Mouse (Mus musculus): ENCODE results near the gene Dgkg. TPM values are rescaled to one million over a fixed set of nuclear protein-coding genes. Genes with fewer than 3 reads are reported as not detected.

The Dgkg gene
- polyA plus RNA-seq, 1 experiment from 2014 or later: 4.5 TPM

- Histone ChIP-seq H3K27me3 (no peaks in the 10 kb centered on the region), H3K4me2 (no peak overlapping the region), H3K9me3 (no peaks in the 10 kb centered on the region), H3K4me3 (no peak overlapping the region), H3K9ac (no peak overlapping the region), H3K4me1 (replicated peaks) (0 out of 2 replicates have a peak, but pooled peaks cover 5% of the 10 kb centered on the region), H3K27ac (replicated peaks) (no peak overlapping the region), H3K36me3 (no peaks in the 10 kb centered on the region)
- whole genome bisulfite sequencing: 86% methylated on average over 9 of the region's 9 CpGs
- no peak for ATAC-seq (ENCODE audit: low FRiP score, low read depth)
Measured at GRCm38 (mm10) chr16:22531041-22531440, 126.0 kb downstream of the Dgkg start.

- H3K9ac ChIP-seq: no peak overlapping the region
- 0 out of 2 replicates have a peak, but pooled peaks cover 5% of the 10 kb centered on the region for H3K4me1 ChIP-seq (replicated peaks)
- no peak overlapping the region for H3K4me3 ChIP-seq
- no peak overlapping the region for H3K4me2 ChIP-seq
- no peak overlapping the region for H3K27ac ChIP-seq (replicated peaks)
- H3K9me3 ChIP-seq: no peaks in the 10 kb centered on the region
- ATAC-seq (ENCODE audit: low FRiP score, low read depth): no peak
- H3K36me3 ChIP-seq: no peaks in the 10 kb centered on the region
- 27% methylated on average over 5 of the region's 5 CpGs for WGBS
- H3K27me3 ChIP-seq: no peaks in the 10 kb centered on the region
Measured at GRCm38 (mm10) chr16:22527499-22527939, 129.5 kb downstream of the Dgkg start.

GRCm38 (mm10) chr16:22526386-22526785 is 130.6 kb downstream of the Dgkg start:
- no peak overlapping the region for H3K4me3 ChIP-seq
- no peaks in the 10 kb centered on the region for H3K27me3 ChIP-seq
- no peaks in the 10 kb centered on the region for H3K36me3 ChIP-seq
- no peak overlapping the region for H3K9ac ChIP-seq
- ATAC-seq (ENCODE audit: low FRiP score, low read depth): no peak
- H3K27ac ChIP-seq (replicated peaks): no peak overlapping the region
- no peak overlapping the region for H3K4me2 ChIP-seq
- 95% methylated on average over 4 of the region's 4 CpGs for WGBS
- H3K9me3 ChIP-seq: no peaks in the 10 kb centered on the region
- H3K4me1 ChIP-seq (replicated peaks): 0 out of 2 replicates have a peak, but pooled peaks cover 5% of the 10 kb centered on the region

GRCm38 (mm10) chr16:22517431-22518384 is 139.3 kb downstream of the Dgkg start:
- no peak overlapping the region for H3K9ac ChIP-seq
- H3K4me3 ChIP-seq: no peak overlapping the region
- no peak overlapping the region for H3K4me2 ChIP-seq
- no peaks in the 10 kb centered on the region for H3K27me3 ChIP-seq
- H3K27ac ChIP-seq (replicated peaks): 0 out of 2 replicates have a peak overlapping the region, but pooled peaks have one; percentile 35
- peak; percentile 89 for ATAC-seq (ENCODE audit: low FRiP score, low read depth)
- no peaks in the 10 kb centered on the region for H3K36me3 ChIP-seq
- H3K4me1 ChIP-seq (replicated peaks): peaks cover 10% of the 10 kb centered on the region
- 9% methylated on average over 20 of the region's 20 CpGs for WGBS
- no peaks in the 10 kb centered on the region for H3K9me3 ChIP-seq

- no peak overlapping the region for H3K4me2 ChIP-seq
- H3K27me3 ChIP-seq: no peaks in the 10 kb centered on the region
- no peaks in the 10 kb centered on the region for H3K9me3 ChIP-seq
- ATAC-seq (ENCODE audit: low FRiP score, low read depth): no peak
- no peak overlapping the region for H3K4me3 ChIP-seq
- H3K9ac ChIP-seq: no peak overlapping the region
- 56% methylated on average over 5 of the region's 5 CpGs for WGBS
- H3K4me1 ChIP-seq (replicated peaks): peaks cover 10% of the 10 kb centered on the region
- H3K36me3 ChIP-seq: no peaks in the 10 kb centered on the region
- no peak overlapping the region for H3K27ac ChIP-seq (replicated peaks)
Measured at GRCm38 (mm10) chr16:22515476-22515875, 141.5 kb downstream of the Dgkg start.

- WGBS: 58% methylated on average over 9 of the region's 9 CpGs
- ATAC-seq (ENCODE audit: low FRiP score, low read depth): no peak
Measured at GRCm38 (mm10) chr16:22510861-22511637, 146.0 kb downstream of the Dgkg start.

GRCm38 (mm10) chr16:22508936-22509563 is 148.0 kb downstream of the Dgkg start:
- H3K9ac ChIP-seq: no peak overlapping the region
- 68% methylated on average over 5 of the region's 5 CpGs for WGBS
- H3K27ac ChIP-seq (replicated peaks): peak overlapping the region; percentile 27; the same call in 1 of the 2 replicates
- peak; percentile 67 for ATAC-seq (ENCODE audit: low FRiP score, low read depth)
- H3K4me1 ChIP-seq (replicated peaks): no peaks in the 10 kb centered on the region
- H3K27me3 ChIP-seq: no peaks in the 10 kb centered on the region
- H3K9me3 ChIP-seq: no peaks in the 10 kb centered on the region
- no peak overlapping the region for H3K4me3 ChIP-seq
- no peak overlapping the region for H3K4me2 ChIP-seq
- H3K36me3 ChIP-seq: no peaks in the 10 kb centered on the region

More at GRCm38 (mm10) chr16:22510861-22511637, 146.0 kb downstream of the Dgkg start:
- H3K9me3 ChIP-seq: no peaks in the 10 kb centered on the region
- H3K36me3 ChIP-seq: no peaks in the 10 kb centered on the region
- H3K27ac ChIP-seq (replicated peaks): no peak overlapping the region
- H3K4me2 ChIP-seq: no peak overlapping the region
- H3K4me1 ChIP-seq (replicated peaks): no peaks in the 10 kb centered on the region
- H3K9ac ChIP-seq: no peak overlapping the region
- H3K4me3 ChIP-seq: no peak overlapping the region
- no peaks in the 10 kb centered on the region for H3K27me3 ChIP-seq

- H3K4me3 ChIP-seq: no peak overlapping the region
- H3K36me3 ChIP-seq: no peaks in the 10 kb centered on the region
- no peaks in the 10 kb centered on the region for H3K27me3 ChIP-seq
- no peak overlapping the region for H3K27ac ChIP-seq (replicated peaks)
- no peaks in the 10 kb centered on the region for H3K9me3 ChIP-seq
- WGBS: 53% methylated on average over 6 of the region's 6 CpGs
- no peak overlapping the region for H3K9ac ChIP-seq
- H3K4me2 ChIP-seq: no peak overlapping the region
- H3K4me1 ChIP-seq (replicated peaks): no peaks in the 10 kb centered on the region
- no peak for ATAC-seq (ENCODE audit: low FRiP score, low read depth)
Measured at GRCm38 (mm10) chr16:22505656-22506055, 151.4 kb downstream of the Dgkg start.

GRCm38 (mm10) chr16:22504851-22505250 is 152.2 kb downstream of the Dgkg start:
- Histone ChIP-seq H3K4me3 (no peak overlapping the region), H3K27ac (replicated peaks) (no peak overlapping the region), H3K9me3 (no peaks in the 10 kb centered on the region), H3K9ac (no peak overlapping the region), H3K4me2 (no peak overlapping the region), H3K4me1 (replicated peaks) (no peaks in the 10 kb centered on the region), H3K36me3 (no peaks in the 10 kb centered on the region), H3K27me3 (no peaks in the 10 kb centered on the region)
- 43% methylated on average over 8 of the region's 8 CpGs for WGBS
- peak; percentile 38; the same call in 1 of the 2 replicates for ATAC-seq (ENCODE audit: low FRiP score, low read depth)

- H3K9me3 ChIP-seq: no peaks in the 10 kb centered on the region
- no peak for ATAC-seq (ENCODE audit: low FRiP score, low read depth)
- H3K36me3 ChIP-seq: no peaks in the 10 kb centered on the region
- H3K4me3 ChIP-seq: no peak overlapping the region
- no peak overlapping the region for H3K4me2 ChIP-seq
- H3K27me3 ChIP-seq: no peaks in the 10 kb centered on the region
- no peak overlapping the region for H3K27ac ChIP-seq (replicated peaks)
- WGBS: 64% methylated on average over 5 of the region's 5 CpGs
- no peak overlapping the region for H3K9ac ChIP-seq
- no peaks in the 10 kb centered on the region for H3K4me1 ChIP-seq (replicated peaks)
Measured at GRCm38 (mm10) chr16:22504049-22504448, 153.0 kb downstream of the Dgkg start.

GRCm38 (mm10) chr16:22503467-22503866 is 153.6 kb downstream of the Dgkg start:
- no peak for ATAC-seq (ENCODE audit: low FRiP score, low read depth)
- Histone ChIP-seq H3K9ac (no peak overlapping the region), H3K4me2 (no peak overlapping the region), H3K27me3 (no peaks in the 10 kb centered on the region), H3K4me3 (no peak overlapping the region), H3K4me1 (replicated peaks) (no peaks in the 10 kb centered on the region), H3K27ac (replicated peaks) (no peak overlapping the region), H3K36me3 (no peaks in the 10 kb centered on the region), H3K9me3 (no peaks in the 10 kb centered on the region)
- WGBS: 85% methylated on average over 4 of the region's 4 CpGs
